Mouse (Mus musculus) liver, postnatal 0 days (tissue): ENCODE results near the gene Rmdn2.

Source experiments
- CTCF ChIP-seq: sonication (generic); IDR thresholded peaks from 2 replicates; pipeline ENCODE4 v1.5.1; 2016; ENCODE audit warnings: antibody characterized with exemption, low read depth
- EP300 ChIP-seq: IDR thresholded peaks from 2 replicates; pipeline ENCODE4 v1.6.1; 2016; ENCODE audit warnings: antibody characterized with exemption, low read depth, mild to moderate bottlenecking

DNA sequence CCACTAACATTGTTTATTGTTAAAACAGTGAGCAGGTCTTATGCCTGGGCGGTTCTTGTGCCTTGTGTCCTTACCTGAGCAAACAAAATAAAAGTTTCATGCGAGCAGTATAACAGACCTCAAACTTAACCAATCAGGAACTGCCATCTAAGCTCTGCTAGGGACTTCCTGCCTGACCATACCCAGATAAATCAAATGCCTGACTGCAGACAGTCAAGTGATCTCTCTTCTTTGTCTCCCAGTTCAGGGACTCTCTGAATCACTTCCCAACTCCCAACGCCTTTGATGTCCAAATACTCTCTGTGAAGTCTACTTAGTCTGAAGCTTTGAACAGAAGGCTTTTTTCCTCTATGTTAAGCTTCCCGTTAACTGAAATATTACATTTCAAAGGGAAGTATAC lies 28.2 kb upstream of the Rmdn2 start:
- TF ChIP-seq CTCF = no peak
- TF ChIP-seq EP300 = no peak
